In genomic region chr1:194962181-194962580, GRCm38 (mm10) we compare ENCODE assay signal across 9 mouse cellular contexts. TPM values are rescaled to one million over a fixed set of nuclear protein-coding genes. Genes with fewer than 3 reads are reported as not detected.
DNase-seq lines count a peak whose midpoint lies in the region; ATAC-seq lines count a peak whose summit lies in the region.
"Had no signal": no experiment of that assay in that cellular context is flagged by ENCODE, and none has a peak within 500 bp of the region (broad histone marks: within the 10 kb centered on the region; RNA-seq: fewer than 3 reads in every experiment).

No protein-coding gene starts in this region.

- ATAC-seq in midbrain, embryonic 16.5 days: peak; percentile 62; the same call in 1 of the 2 replicates

- no peaks in the 10 kb centered on the region for H3K36me3 ChIP-seq in limb, embryonic 10.5 days
- H3K36me3 ChIP-seq in midbrain, embryonic 16.5 days (ENCODE audit: control insufficient read depth, insufficient read depth, low read length): no peaks in the 10 kb centered on the region
- H3K36me3 ChIP-seq: stomach, embryonic 15.5 days had no signal

- H3K9me3 ChIP-seq in limb, embryonic 10.5 days (replicated peaks): no peaks in the 10 kb centered on the region
- no peaks in the 10 kb centered on the region for H3K9me3 ChIP-seq in midbrain, embryonic 16.5 days (replicated peaks; ENCODE audit: control insufficient read depth, low read length, poor library complexity, severe bottlenecking)
- H3K9me3 ChIP-seq: stomach, embryonic 15.5 days had no signal

- H3K9ac ChIP-seq in midbrain, embryonic 16.5 days (ENCODE audit: low read depth, low read length): no peak overlapping the region
- H3K9ac ChIP-seq: stomach, embryonic 15.5 days had no signal

- H3K27ac ChIP-seq in limb, embryonic 10.5 days: no peak overlapping the region
- no peak overlapping the region for H3K27ac ChIP-seq in midbrain, embryonic 16.5 days (ENCODE audit: low read length)
- H3K27ac ChIP-seq: stomach, embryonic 15.5 days had no signal

- H3K27me3 ChIP-seq in limb, embryonic 10.5 days (ENCODE audit: low read depth, poor library complexity, severe bottlenecking): no peaks in the 10 kb centered on the region
- H3K27me3 ChIP-seq in midbrain, embryonic 16.5 days (ENCODE audit: control insufficient read depth, insufficient read depth, low read depth, low read length): no peaks in the 10 kb centered on the region
- H3K27me3 ChIP-seq: stomach, embryonic 15.5 days had no signal

- 43% methylated on average over 5 of the region's 5 CpGs for WGBS in limb, embryonic 10.5 days
- WGBS in midbrain, embryonic 16.5 days: 29% methylated on average over 5 of the region's 5 CpGs

- H3K4me3 ChIP-seq in limb, embryonic 10.5 days: no peak overlapping the region
- H3K4me3 ChIP-seq in midbrain, embryonic 16.5 days (ENCODE audit: low read depth, low read length): no peak overlapping the region
- H3K4me3 ChIP-seq: stomach, embryonic 15.5 days had no signal

- no peaks in the 10 kb centered on the region for H3K4me1 ChIP-seq in limb, embryonic 10.5 days
- no peaks in the 10 kb centered on the region for H3K4me1 ChIP-seq in midbrain, embryonic 16.5 days (ENCODE audit: control insufficient read depth, insufficient read depth, low read length)
- H3K4me1 ChIP-seq: stomach, embryonic 15.5 days had no signal

- no peak overlapping the region for H3K4me2 ChIP-seq in midbrain, embryonic 16.5 days (ENCODE audit: low read length)
- H3K4me2 ChIP-seq: stomach, embryonic 15.5 days had no signal

- peak; percentile 30 to 54 for DNase-seq in urinary bladder, adult 18-20 months (ENCODE audit: low spot score in 2 of 2)
- no peak for DNase-seq in urinary bladder, adult 2 months (ENCODE audit: low spot score)
- peak; percentile 78 to 81 for DNase-seq in cerebellum, postnatal 14 days
- peak; percentile 82 to 87 for DNase-seq in frontal cortex, postnatal 36 days (ENCODE audit: low spot score in 2 of 2)
- DNase-seq in kidney, adult 18-20 months: peak; percentile 72
- DNase-seq in limb, embryonic 10.5 days (ENCODE audit: low spot score): peak; percentile 72
- DNase-seq in spleen, postnatal 4 days (ENCODE audit: low spot score in 2 of 2): peak; percentile 36 to 68

RNA-seq across cellular contexts. Expression of gene Cd34, which starts 23.6 kb away (rescaled TPM):
- polyA plus RNA-seq in urinary bladder, adult 2 months (2012; rRNA removed): 234 and 240 TPM in 2 replicates
- 51.7 and 52.3 TPM in 2 replicates for polyA plus RNA-seq in limb, embryonic 10.5 days (2016; fragmentation: Nextera tagmentation; extraction: Ambion mirVana)
- 22.5 and 28.3 TPM in 2 replicates for polyA plus RNA-seq in midbrain, embryonic 16.5 days (2015; fragmentation: Nextera tagmentation; extraction: Ambion mirVana)
